18 mouse cellular contexts compared by ENCODE assay signal in genomic region chr5:147134341-147135088, GRCm38 (mm10). TPM values are rescaled to one million over a fixed set of nuclear protein-coding genes. Genes with fewer than 3 reads are reported as not detected.
DNase-seq lines count a peak whose midpoint lies in the region; ATAC-seq and TF ChIP-seq lines count a peak whose summit lies in the region.
"Had no signal": no experiment of that assay in that cellular context is flagged by ENCODE, and none has a peak within 500 bp of the region (broad histone marks: within the 10 kb centered on the region; RNA-seq: fewer than 3 reads in every experiment).

No protein-coding gene starts in this region.

- no peak overlapping the region for H3K4me3 ChIP-seq in kidney, postnatal 0 days (replicated peaks; ENCODE audit: low read depth, low read length)
- no peak overlapping the region for H3K4me3 ChIP-seq in midbrain, embryonic 12.5 days

- H3K9ac ChIP-seq in kidney, postnatal 0 days (ENCODE audit: low read depth, low read length), result no peak overlapping the region
- H3K9ac ChIP-seq in midbrain, embryonic 12.5 days (replicated peaks), result no peak overlapping the region
- H3K9ac ChIP-seq: stomach, embryonic 15.5 days had no signal

- H3K27me3 ChIP-seq in kidney, postnatal 0 days (ENCODE audit: insufficient read depth, low read length), result no peaks in the 10 kb centered on the region
- H3K27me3 ChIP-seq in midbrain, embryonic 12.5 days, result peaks cover 71% of the 10 kb centered on the region
- H3K27me3 ChIP-seq: CH12.LX; heart, embryonic 13.5 days; stomach, embryonic 15.5 days had no signal

- TF ChIP-seq CTCF in kidney, postnatal 0 days (IDR thresholded peaks at IDR 0.05; ENCODE audit: low read depth), result peak; percentile 4; the same call in 1 of the 2 replicates
- TF ChIP-seq CTCF in brain, embryonic 14.5 days (IDR thresholded peaks at IDR 0.05; ENCODE audit: borderline replicate concordance, extremely low read depth, insufficient read depth, insufficient read length), result 0 out of 2 replicates have a peak, but pooled peaks have one; percentile 4

- WGBS in kidney, postnatal 0 days, result 53% methylated on average over 8 of the region's 8 CpGs
- 15% methylated on average over 8 of the region's 8 CpGs for WGBS in midbrain, embryonic 12.5 days

- H3K4me1 ChIP-seq in kidney, postnatal 0 days (replicated peaks; ENCODE audit: insufficient read depth, low read length), result peaks cover 7% of the 10 kb centered on the region; the same call in 1 of the 2 replicates
- peaks cover 20% of the 10 kb centered on the region for H3K4me1 ChIP-seq in midbrain, embryonic 12.5 days
- H3K4me1 ChIP-seq: heart, embryonic 13.5 days; stomach, embryonic 15.5 days had no signal

- H3K9me3 ChIP-seq in kidney, postnatal 0 days (replicated peaks; ENCODE audit: low read length), result no peaks in the 10 kb centered on the region
- no peaks in the 10 kb centered on the region for H3K9me3 ChIP-seq in midbrain, embryonic 12.5 days
- H3K9me3 ChIP-seq: heart, embryonic 13.5 days; stomach, embryonic 15.5 days had no signal

- DNase-seq in kidney, postnatal 0 days (ENCODE audit: low spot score), result no peak
- DNase-seq in kidney, adult 11 months, result no peak
- DNase-seq in brain, embryonic 14.5 days (ENCODE audit: low read depth), result peak; percentile 70
- DNase-seq in embryo, embryonic 9.5 days (ENCODE audit: extremely low spot score), result peak; percentile 44
- no peak for DNase-seq in yolk sac, embryonic 10.5 days (ENCODE audit: low spot score)
- no peak for DNase-seq in kidney, postnatal 36 days
- DNase-seq: adrenal gland, postnatal 10 days; gastrocnemius, postnatal 10 days; kidney, postnatal 4 days; lung, postnatal 10 days had no signal

- H3K36me3 ChIP-seq in kidney, postnatal 0 days (ENCODE audit: insufficient read depth, low read length), result no peaks in the 10 kb centered on the region
- H3K36me3 ChIP-seq in midbrain, embryonic 12.5 days, result no peaks in the 10 kb centered on the region
- H3K36me3 ChIP-seq: heart, embryonic 13.5 days; stomach, embryonic 15.5 days had no signal

- TF ChIP-seq POLR2A in brain, embryonic 14.5 days (IDR thresholded peaks at IDR 0.05; ENCODE audit: borderline replicate concordance, extremely low read depth, insufficient read depth, insufficient read length, poor library complexity, severe bottlenecking), result no peak

- ATAC-seq in kidney, postnatal 0 days (replicated peaks; ENCODE audit: low FRiP score, low read depth), result no peak
- ATAC-seq in midbrain, embryonic 12.5 days (ENCODE audit: low FRiP score, low read depth), result peak; percentile 55; the same call in 1 of the 2 replicates
- ATAC-seq: inflammation-experienced regulatory T-cells, adult 6 months had no signal

- no peak overlapping the region for H3K4me2 ChIP-seq in kidney, postnatal 0 days (ENCODE audit: low read length)
- H3K4me2 ChIP-seq in midbrain, embryonic 12.5 days (replicated peaks), result 0 out of 2 replicates have a peak overlapping the region, but pooled peaks have one; percentile 3

- H3K27ac ChIP-seq in kidney, postnatal 0 days, result no peak overlapping the region
- H3K27ac ChIP-seq in midbrain, embryonic 12.5 days (replicated peaks), result no peak overlapping the region
- H3K27ac ChIP-seq: heart, embryonic 13.5 days; stomach, embryonic 15.5 days had no signal

RNA-seq across cellular contexts. Expression of gene Gsx1, which starts 54.0 kb away (rescaled TPM):
- not detected in 2 replicates for polyA plus RNA-seq in kidney, postnatal 0 days (2015; fragmentation: Nextera tagmentation; extraction: Ambion mirVana)
- polyA plus RNA-seq in brain, embryonic 14.5 days (2012; rRNA removed), result 9.8 and 11.2 TPM in 2 replicates
- 26.9 and 27.6 TPM in 2 replicates for polyA plus RNA-seq in midbrain, embryonic 12.5 days (2016; fragmentation: Nextera tagmentation; extraction: Ambion mirVana)
- polyA plus RNA-seq: heart, embryonic 13.5 days; inflammation-experienced regulatory T-cells, adult 6 months; liver, adult 2 months; small intestine, adult 2 months; stomach, embryonic 15.5 days; urinary bladder, adult 2 months had no signal

RNA-seq across cellular contexts. Expression of gene Polr1d, which starts 57.7 kb away (rescaled TPM):
- 161 TPM in 2 replicates for polyA plus RNA-seq in kidney, postnatal 0 days (2015; fragmentation: Nextera tagmentation; extraction: Ambion mirVana)
- polyA plus RNA-seq in brain, embryonic 14.5 days (2012; rRNA removed), result 82.3 and 93.6 TPM in 2 replicates
- polyA plus RNA-seq in midbrain, embryonic 12.5 days (2016; fragmentation: Nextera tagmentation; extraction: Ambion mirVana), result 95.4 and 100 TPM in 2 replicates

RNA-seq across cellular contexts. Expression of gene Lnx2, which starts 58.1 kb away (rescaled TPM):
- polyA plus RNA-seq in kidney, postnatal 0 days (2015; fragmentation: Nextera tagmentation; extraction: Ambion mirVana), result 11.8 and 12.4 TPM in 2 replicates
- 7.1 and 10.1 TPM in 2 replicates for polyA plus RNA-seq in brain, embryonic 14.5 days (2012; rRNA removed)
- 6.3 and 7.4 TPM in 2 replicates for polyA plus RNA-seq in midbrain, embryonic 12.5 days (2016; fragmentation: Nextera tagmentation; extraction: Ambion mirVana)

Comparison
In these comparisons a context has a peak if more than half of its experiments do, and no peak if none do; other contexts are left out.
1. DNase-seq: peak in brain, embryonic 14.5 days (single experiment) and embryo, embryonic 9.5 days (single experiment); none in kidney, postnatal 0 days (single experiment), kidney, adult 11 months (single experiment), yolk sac, embryonic 10.5 days (single experiment) and kidney, postnatal 36 days (0 of 2).
2. RNA of gene Gsx1, which starts 54.0 kb away (polyA plus RNA-seq): 26.9 to 27.6 TPM in midbrain, embryonic 12.5 days and 9.8 to 11.2 TPM in brain, embryonic 14.5 days; not detected in kidney, postnatal 0 days; every median in the first group is over 10 times any median in the second.